9 mouse cellular contexts compared by ENCODE assay signal in genomic region chr11:109178788-109179518, GRCm38 (mm10). TPM values are rescaled to one million over a fixed set of nuclear protein-coding genes. Genes with fewer than 3 reads are reported as not detected.
DNase-seq lines count a peak whose midpoint lies in the region; ATAC-seq lines count a peak whose summit lies in the region.
"Had no signal": no experiment of that assay in that cellular context is flagged by ENCODE, and none has a peak within 500 bp of the region (broad histone marks: within the 10 kb centered on the region; RNA-seq: fewer than 3 reads in every experiment).

No protein-coding gene starts in this region.

- peak; percentile 27 for DNase-seq in midbrain, embryonic 10.5 days (ENCODE audit: low spot score)
- DNase-seq in midbrain, embryonic 11.5 days (ENCODE audit: low spot score, missing footprints): no peak
- peak; percentile 42 for DNase-seq in adrenal gland, postnatal 25 days
- peak; percentile 43 for DNase-seq in kidney, postnatal 14 days
- DNase-seq in skeletal muscle tissue, adult 2 months (ENCODE audit: low read depth, low spot score): peak; percentile 6
- DNase-seq in spleen, adult 18-20 months: no peak

- H3K4me1 ChIP-seq in midbrain, embryonic 10.5 days: peaks cover 20% of the 10 kb centered on the region
- no peaks in the 10 kb centered on the region for H3K4me1 ChIP-seq in midbrain, embryonic 11.5 days (ENCODE audit: control insufficient read depth, insufficient read depth, low read length)
- H3K4me1 ChIP-seq in limb, embryonic 13.5 days: peaks cover 10% of the 10 kb centered on the region; the same call in 1 of the 2 replicates

- H3K36me3 ChIP-seq in midbrain, embryonic 10.5 days: no peaks in the 10 kb centered on the region
- no peaks in the 10 kb centered on the region for H3K36me3 ChIP-seq in midbrain, embryonic 11.5 days (ENCODE audit: control insufficient read depth, insufficient read depth, low read length)
- no peaks in the 10 kb centered on the region for H3K36me3 ChIP-seq in limb, embryonic 13.5 days

- H3K27ac ChIP-seq in midbrain, embryonic 10.5 days (replicated peaks): peak overlapping the region; percentile 42; the same call in 1 of the 2 replicates
- no peak overlapping the region for H3K27ac ChIP-seq in midbrain, embryonic 11.5 days (ENCODE audit: low read depth, low read length)
- no peak overlapping the region for H3K27ac ChIP-seq in limb, embryonic 13.5 days

- no peak for ATAC-seq in midbrain, embryonic 11.5 days (ENCODE audit: low FRiP score)
- peak; percentile 98 for ATAC-seq in frontal cortex, adult (ENCODE audit: low TSS enrichment)
- no peak for ATAC-seq in limb, embryonic 13.5 days (ENCODE audit: low FRiP score, low read depth)

- no peak overlapping the region for H3K4me3 ChIP-seq in midbrain, embryonic 10.5 days
- no peak overlapping the region for H3K4me3 ChIP-seq in midbrain, embryonic 11.5 days (ENCODE audit: low read depth, low read length)
- H3K4me3 ChIP-seq in limb, embryonic 13.5 days: no peak overlapping the region

- H3K9ac ChIP-seq in midbrain, embryonic 11.5 days (ENCODE audit: low read length): no peak overlapping the region
- H3K9ac ChIP-seq in limb, embryonic 13.5 days: peak overlapping the region; percentile 19; the same call in 1 of the 2 replicates

- no peak overlapping the region for H3K4me2 ChIP-seq in midbrain, embryonic 11.5 days
- H3K4me2 ChIP-seq in limb, embryonic 13.5 days (replicated peaks): no peak overlapping the region

- H3K9me3 ChIP-seq in midbrain, embryonic 10.5 days (replicated peaks): no peaks in the 10 kb centered on the region
- H3K9me3 ChIP-seq in midbrain, embryonic 11.5 days (ENCODE audit: control insufficient read depth, low read length): no peaks in the 10 kb centered on the region
- no peaks in the 10 kb centered on the region for H3K9me3 ChIP-seq in limb, embryonic 13.5 days

- H3K27me3 ChIP-seq in midbrain, embryonic 10.5 days (ENCODE audit: low read depth, poor library complexity, severe bottlenecking): no peaks in the 10 kb centered on the region
- H3K27me3 ChIP-seq in midbrain, embryonic 11.5 days (ENCODE audit: control insufficient read depth, insufficient read depth, low read length): 0 out of 2 replicates have a peak, but pooled peaks cover 2% of the 10 kb centered on the region
- H3K27me3 ChIP-seq in limb, embryonic 13.5 days: peaks cover 6% of the 10 kb centered on the region; the same call in 1 of the 2 replicates

- WGBS in midbrain, embryonic 10.5 days: 53% methylated on average over 8 of the region's 8 CpGs
- WGBS in midbrain, embryonic 11.5 days: 55% methylated on average over 8 of the region's 8 CpGs
- 56% methylated on average over 8 of the region's 8 CpGs for WGBS in limb, embryonic 13.5 days

RNA-seq across cellular contexts. Expression of gene E030025P04Rik, which starts 34.8 kb away (rescaled TPM):
- polyA plus RNA-seq in midbrain, embryonic 10.5 days (2016; fragmentation: Nextera tagmentation; extraction: Ambion mirVana): not detected in 2 replicates
- not detected in 2 replicates for polyA plus RNA-seq in midbrain, embryonic 11.5 days (2014; fragmentation: Nextera tagmentation; extraction: Ambion mirVana)
- total RNA-seq in adrenal gland, postnatal 25 days (2021): not detected in 2 replicates
- not detected in 2 replicates for polyA plus RNA-seq in limb, embryonic 13.5 days (2015; fragmentation: Nextera tagmentation; extraction: Ambion mirVana)
- polyA plus RNA-seq: heart, embryonic 16.5 days had no signal

Comparison
In these comparisons a context has a peak if more than half of its experiments do, and no peak if none do; other contexts are left out.
1. DNase-seq: peak in midbrain, embryonic 10.5 days (single experiment), adrenal gland, postnatal 25 days (single experiment), kidney, postnatal 14 days (single experiment) and skeletal muscle tissue, adult 2 months (single experiment); none in midbrain, embryonic 11.5 days (single experiment) and spleen, adult 18-20 months (0 of 2).